Mouse (Mus musculus): ENCODE results near the gene Plch2. TPM values are rescaled to one million over a fixed set of nuclear protein-coding genes. Genes with fewer than 3 reads are reported as not detected.
"Not testable (repeated sequence)": the region's sequence is repeated elsewhere in the genome, so short reads cannot be mapped to it uniquely, and the experiment has no call there.

The Plch2 gene
- 10 to 100 TPM; 96.6 to 96.9 TPM for total RNA-seq (2021)

DNA sequence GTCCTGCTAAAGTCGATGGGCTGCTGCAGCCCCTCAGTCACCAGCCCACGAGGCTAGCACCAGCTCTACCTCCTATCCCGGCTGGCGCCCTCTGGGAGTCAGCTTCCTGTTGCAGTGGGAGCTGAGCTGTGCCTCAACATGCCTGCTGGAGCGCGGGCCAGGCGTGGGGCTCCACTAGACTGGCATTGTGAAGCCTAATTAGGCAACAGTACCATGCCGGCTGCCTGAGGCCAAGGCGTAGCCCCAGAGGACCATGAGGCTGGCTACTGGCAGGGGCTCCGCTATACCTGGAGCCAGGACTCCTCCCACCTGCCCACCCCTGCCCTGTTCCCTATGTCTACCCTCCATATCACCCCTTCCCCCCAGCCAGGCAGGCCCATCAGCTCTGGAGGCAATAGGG lies at the start of gene Plch2:
TSS of gene Plch2 (minus strand) at position 61 of the 400 bp plus-strand sequence.
- DNase-seq, result no peak

DNA sequence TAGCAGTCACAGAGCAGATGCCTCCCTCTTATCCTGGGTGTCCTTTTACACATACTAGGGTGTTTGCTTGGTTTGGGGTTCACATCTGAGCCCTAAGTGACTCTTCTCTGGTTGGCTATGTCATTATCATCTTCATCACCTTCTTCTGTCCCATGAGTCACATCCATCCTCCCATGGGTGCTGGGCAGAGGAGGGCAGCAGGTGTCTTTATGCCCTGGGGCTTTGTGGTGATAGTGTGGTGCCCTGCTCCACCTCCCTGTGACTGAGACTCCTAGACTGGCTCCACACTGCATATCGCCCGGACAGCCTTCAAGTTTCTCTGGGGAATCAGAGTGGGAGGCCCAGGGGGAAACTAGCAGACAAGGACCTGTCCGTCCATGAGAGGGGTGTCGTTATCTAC lies 42.0 kb upstream of the Plch2 start:
- DNase-seq, result no peak

DNA sequence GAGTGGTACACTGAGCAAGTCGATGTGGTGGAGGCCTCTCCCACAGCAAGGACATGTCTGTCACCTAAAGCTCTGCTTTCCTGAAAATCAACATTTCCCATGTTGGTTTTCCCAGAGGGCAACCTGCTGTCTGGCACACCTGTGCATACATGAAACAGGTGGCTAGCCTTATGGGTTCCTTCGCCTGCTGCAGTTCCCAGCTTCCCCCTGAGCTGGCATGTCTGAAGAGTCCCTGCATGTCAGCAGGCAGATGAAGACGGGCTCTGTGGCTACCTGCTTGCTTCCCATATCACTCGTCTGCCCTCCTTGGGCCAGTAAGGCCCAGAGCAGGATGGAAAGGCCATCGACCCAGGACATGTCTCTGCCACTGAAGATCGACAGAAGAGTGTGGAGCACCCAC lies 40.9 kb upstream of the Plch2 start:
- no peak for DNase-seq

DNA sequence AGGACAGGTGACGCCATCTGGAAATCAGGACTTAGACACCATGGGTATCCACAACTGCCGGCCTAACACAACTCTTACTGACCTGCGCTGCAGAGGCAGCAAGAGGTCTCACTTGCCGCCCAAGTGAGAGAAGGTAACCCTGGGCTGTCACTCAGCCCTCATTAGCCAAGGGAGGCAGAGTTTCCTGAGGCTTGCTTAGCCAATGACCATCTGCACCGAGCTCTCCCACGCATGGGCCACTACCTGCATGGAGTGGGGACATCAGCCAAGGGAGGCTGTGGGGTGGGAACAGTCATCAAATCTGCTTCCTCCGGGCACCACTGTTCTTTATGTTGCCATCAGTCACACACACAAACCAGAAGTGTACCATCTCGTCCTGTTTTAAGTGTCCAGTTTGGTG lies 39.4 kb upstream of the Plch2 start:
- no peak for DNase-seq

DNA sequence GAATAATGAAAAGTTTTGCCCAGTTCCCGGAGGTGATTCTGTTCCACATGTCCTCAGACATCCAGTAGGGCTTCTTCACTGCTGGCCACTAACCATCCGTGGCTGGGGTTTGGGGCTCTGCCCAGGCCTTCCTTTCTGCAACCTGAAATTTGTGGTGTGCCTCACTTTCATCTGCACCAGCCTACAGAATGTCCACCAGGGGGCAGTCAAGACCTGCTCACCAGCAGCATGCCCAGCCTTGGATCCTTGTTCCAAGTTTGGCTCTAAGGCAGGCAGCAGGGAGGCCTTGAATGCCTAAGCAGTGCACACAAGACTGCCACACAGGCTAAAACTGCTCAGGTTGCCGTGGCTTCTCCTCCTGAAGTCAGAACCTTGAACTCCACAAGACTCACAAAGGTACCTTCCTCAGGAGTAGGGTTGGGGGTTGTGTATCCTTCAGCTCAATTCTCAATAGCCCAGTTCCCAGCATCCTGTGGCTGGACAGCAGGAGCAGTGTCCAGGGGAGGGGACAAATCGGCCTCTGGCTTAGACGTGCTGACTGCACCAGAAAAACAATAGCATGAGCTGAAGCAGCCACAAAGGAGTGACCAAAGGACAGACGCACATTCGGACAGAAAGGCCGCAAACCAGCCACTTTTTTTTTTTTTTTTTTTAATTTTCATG lies 38.8 kb upstream of the Plch2 start:
- peak; percentile 82 to 85 for DNase-seq

DNA sequence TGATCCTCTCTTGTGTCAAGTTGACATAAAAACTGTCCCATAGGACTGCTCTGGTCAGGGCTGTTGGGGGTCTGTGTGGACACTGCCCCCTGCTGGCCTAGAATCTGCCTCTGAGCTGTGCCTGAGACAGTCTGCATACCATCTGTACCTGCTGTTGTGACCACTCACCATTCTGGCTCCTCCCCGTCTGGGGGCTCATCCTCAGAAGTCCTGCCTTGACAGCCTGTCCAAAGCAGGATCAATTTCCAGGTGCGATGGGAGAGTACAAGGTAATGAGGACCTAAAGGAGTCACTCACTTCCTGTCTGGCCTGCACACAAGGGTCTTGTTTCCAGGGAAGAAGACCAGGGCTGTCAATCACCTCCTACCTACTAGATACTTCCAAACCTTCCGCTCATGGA lies 38.0 kb upstream of the Plch2 start:
- DNase-seq, result no peak

DNA sequence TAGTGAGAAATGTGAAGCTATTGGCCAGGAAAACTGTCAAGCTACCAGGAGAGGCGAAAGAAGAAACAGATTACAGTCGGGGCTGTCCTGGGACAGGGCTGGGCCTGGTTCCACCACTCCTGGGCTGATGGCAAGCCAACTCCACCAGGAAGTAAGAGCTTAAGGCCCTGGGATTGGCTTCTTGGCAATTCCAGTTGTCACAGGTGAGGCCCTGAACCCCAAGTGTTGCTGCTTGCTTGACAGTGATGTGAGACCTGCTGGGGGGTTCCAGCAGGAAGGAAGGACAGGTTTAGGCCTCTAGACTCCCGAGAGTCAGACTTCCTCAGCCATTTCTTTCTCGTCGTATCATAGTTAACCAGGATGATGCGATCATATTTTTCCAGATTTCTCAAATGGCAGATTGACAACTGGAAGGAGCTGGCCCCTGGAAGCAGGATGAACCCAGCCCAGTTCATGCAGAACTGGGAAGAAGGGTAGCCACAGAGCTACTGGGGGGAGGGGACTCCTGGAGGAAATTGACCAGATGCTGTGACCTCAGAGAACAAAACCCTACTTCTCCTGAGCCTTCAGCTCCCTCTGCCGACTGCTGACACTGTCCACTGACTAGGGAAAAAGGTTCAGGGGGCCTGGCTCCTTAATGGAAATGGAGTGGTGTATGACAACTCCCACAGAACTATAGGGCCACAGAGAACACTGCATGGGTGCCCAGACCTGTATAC lies 37.0 kb upstream of the Plch2 start:
- no peak for DNase-seq

DNA sequence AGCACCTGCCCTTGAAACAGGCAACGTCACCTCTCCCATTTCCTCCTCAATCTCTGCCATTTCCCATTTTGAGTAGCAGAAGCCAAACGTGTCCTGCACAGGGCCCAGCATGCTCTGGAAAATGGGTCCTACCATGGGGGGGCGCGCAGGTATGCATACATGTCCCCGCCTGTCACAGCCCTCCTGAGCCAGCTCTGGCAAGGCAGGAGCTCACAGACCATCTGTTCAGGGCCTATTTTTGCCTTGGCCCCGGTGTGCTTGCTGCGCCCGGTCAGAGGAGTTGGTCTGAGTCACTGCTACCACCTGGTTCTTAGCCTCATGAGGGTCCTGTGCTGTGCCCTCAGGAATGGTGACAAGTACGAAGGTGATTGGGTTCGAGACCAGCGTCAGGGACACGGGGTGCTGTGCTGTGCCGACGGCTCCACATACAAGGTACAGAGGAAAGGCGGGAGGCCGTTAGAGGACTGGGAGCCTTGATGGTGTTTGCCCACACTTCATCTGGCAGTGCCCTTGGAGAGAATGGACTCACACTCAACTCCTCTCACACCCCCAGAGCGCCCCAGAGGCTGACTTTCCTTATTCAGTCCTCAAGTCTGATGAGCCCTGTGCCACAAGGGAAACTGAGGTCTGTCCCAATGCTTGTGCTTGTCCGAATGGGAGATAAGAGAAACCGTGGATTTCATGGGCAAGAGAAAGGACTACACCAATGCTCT lies 36.3 kb upstream of the Plch2 start:
- no peak for DNase-seq

DNA sequence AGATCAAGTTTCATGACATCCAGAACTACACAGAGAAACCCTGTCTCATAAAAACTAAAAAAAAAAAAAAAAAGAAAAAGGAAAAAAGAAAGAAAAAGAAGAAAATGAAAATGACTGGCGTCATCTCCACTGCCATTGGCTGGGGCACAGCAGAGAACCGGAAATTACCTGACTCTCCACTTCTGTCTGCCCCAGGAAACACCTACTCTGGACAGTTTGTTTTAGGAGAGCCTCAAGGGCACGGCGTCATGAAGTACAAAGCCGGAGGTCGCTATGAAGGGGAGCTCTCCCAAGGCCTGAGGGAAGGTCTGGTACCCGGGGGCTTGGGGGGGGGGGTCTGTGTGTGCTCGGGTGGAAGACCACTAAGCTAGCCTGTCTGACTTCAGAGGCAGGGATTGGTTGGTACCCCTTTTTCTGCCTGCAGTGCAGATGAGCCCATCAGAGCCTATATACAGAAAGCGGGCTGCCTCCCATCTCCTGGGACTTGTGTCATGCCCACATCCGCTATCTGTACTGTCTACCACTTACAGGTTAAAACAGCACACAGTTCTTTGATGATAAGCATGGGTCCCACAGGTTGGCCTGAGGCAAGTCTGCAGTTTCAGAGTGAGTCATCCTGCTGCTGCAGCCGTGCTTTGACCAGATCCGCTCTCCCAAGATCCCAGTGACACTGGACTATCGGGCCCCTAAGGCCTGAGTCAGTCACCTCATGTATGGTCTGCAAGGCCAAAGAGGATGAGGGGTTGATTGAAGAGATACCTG lies 34.3 kb upstream of the Plch2 start:
- no peak for DNase-seq

DNA sequence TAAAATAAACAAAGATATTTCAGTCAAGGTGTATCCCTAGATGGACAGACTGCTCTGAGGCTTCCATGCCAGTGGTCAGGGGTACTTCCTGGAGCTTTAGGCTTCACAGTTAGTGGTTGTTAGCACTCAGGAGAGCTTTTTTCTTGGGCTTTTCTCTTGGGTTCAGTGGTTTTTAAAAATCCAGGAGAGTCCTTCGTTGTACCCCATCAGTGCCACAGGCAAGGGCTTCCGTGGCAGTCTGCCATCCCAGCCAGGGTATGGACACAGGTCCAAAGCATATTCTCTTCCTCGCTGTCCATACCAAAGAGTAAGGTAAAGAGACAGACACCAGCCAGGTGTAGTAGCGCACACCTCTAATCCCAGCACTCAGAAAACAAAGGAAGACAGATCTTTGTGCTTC lies 33.6 kb upstream of the Plch2 start:
- DNase-seq, result no peak

DNA sequence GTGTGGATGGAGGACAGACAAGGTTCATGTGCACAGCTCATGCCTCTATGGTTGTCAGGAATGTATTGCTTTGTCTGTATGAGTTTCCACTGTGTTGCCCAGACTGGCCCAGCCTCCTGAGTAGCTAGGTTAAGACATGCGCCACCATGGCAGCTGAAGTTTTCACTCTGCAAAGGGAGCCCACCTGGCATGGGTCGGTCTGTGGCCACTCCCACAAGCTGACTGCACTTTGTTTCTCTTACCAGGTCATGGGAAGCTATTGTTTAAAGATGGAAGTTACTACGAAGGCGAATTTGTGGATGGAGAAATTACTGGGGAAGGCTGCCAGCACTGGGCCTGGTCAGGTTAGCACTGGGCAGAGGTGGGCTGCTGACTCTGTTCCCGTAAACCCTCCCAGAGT lies 32.7 kb upstream of the Plch2 start:
- DNase-seq, result no peak

DNA sequence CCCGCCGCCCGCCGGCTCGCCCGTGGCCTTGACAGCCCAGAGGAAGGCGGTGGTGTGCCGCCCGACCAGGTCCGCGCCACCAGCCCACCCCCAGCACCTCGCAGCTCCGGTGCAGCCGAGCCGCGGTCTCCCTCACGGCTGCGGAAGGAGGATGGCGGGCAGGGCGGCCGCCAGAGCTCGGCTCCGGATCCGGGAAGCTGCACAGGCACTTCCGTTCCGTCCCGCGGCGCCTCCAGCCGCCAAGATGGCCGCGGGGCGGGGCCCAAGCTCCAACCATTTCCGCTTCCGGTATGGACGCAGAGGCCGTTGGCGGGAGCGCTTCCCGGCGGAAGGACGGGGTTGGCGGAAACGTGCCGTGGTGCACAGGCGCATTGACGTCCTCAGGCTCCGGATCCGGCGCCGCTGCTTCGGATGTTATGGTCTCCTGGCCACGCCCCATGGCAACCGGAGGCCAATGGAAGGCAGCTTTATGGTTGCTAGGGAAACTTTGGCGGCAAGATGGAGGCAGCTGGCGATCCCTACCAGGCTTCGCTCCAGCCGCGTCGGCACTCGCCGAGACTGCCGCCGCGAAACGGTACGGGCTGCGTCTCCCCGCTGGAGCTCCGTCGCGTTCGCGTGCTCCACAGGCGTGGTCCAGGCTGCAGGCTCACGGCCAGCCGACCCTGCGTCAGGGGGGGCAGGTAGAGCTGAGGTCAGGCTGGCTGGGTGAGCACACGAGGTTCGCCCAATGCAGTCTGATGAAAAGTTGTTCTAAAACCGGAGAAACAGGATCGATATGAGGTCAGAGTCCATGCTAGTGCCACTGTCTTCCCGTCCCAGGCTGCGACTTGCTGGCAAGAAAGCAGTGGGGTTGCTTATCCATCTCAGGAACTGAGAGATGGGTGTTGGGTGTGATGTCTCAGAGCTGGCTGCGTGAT lies 29.8 kb upstream of the Plch2 start, which contains the start of the genes Rer1 and Morn1:
TSS of gene Rer1 (minus strand) at position 275 of the 917 bp plus-strand sequence.
TSS of gene Morn1 (plus strand) at position 470 of the 917 bp plus-strand sequence.
- peak; percentile 100 for DNase-seq

DNA sequence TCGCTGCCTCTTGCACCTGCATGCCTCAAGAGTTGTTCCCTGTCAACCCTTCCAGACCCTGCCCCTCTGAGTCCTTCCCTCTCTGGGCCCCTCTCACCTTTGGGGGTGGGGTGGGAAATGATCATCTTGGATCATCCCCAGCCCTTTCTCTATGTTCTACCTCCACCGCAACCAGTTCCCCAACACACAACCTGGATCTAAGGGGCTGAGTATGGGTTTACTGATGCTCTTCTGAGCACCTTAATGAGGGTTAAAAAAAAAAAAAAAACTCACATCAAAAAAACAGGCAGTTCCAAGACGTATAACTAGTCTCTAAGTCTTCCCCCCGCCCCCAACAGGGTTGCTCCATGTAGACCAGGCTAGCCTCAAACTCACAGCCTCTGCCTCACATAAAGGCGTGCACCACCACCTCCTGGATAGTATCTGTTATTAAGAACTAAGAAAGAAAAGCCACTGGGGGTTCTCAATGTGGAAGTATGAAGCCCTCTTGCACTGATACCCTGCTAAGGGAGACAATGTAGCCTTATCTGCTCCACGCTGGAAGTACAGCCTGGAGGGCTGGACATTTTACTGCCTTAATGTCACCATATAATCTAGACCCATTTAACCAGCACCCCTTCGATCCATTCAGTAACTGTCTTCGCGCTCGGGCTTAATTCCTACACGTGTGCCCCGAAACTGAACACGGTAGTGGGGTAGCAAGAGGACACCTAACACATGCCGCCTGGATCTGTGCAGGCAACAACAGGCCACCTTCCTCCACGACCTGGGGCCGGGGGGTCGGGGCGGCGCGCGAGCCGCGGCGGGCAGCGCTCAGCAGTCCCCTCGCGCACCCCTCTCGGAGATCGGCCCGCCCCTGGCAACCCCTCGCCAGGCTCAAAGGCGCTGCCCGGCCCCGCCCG lies 28.9 kb upstream of the Plch2 start:
- no peak for DNase-seq

DNA sequence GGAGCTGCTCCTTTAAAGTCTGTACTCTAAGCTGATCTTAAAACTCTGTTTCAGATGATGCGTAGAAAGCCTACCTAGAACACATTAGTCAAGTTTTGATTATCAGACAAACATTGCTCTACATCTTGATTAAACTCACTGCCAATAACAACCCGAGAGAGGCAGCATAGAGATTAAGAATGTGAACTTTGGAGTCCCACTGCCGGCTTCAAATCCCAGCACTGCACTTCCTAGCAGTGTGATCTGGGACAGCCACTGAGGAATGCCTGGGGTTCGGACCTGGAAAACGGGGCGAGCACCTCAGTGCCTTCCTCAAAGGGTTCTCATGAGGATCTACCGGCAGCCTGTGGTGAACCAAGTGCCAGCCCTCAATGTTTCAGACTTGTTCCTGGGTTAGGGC lies 27.8 kb upstream of the Plch2 start:
- DNase-seq, result no peak

DNA sequence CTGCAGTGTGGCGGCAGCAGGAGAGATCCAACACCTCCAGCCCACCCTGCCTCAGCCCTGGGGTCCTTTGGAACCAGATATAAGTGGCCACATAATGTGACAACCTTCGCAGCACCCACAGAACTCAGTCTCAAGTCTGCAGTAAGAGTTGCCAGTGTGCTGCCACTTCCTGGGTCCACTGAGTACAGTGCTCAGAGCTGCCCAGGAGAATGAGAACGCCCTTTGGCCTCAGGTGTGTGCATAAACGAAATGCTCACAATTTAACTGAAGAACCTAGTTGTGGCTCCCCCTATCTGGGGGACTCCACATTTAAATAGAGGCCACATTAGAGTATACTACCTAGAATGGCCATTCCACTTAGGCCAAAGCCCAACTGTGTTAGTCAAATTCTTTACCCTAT lies 27.0 kb upstream of the Plch2 start:
- DNase-seq, result no peak

DNA sequence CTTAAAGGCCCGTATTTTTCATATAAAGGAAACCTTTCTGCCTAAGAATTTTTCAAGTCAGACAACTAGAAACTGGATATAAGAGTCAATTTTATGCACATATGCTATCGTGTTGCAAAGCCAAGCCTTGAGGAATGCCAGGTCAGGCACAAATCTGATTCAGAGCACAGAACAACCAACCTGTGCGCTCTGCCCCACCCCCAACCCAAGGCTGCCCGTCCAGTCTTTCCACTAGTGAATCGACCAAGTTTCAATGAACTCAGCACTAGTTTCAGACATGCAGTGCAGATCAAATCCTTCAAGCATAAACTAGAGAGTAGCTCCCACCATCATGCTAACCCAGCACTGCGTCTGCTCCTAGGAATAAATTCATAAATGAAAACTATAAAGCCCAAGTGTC lies 23.1 kb upstream of the Plch2 start:
- DNase-seq, result no peak

DNA sequence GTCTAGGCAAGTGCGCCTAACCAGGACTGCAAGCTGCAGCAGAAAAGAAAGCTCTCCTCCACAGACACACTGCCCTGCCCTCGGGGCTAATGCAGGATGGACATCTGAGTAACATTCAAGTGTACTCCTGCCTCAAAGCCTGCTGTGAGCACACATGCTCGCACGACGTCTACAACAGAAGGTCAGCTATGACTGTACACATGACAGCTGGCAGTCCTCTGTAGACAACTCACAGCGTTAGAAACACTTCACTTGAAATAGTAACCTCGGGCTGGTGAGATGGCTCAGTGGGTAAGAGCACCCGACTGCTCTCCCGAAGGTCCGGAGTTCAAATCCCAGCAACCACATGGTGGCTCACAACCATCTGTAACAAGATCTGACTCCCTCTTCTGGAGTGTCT lies 22.2 kb upstream of the Plch2 start:
- not testable (repeated sequence) for DNase-seq

DNA sequence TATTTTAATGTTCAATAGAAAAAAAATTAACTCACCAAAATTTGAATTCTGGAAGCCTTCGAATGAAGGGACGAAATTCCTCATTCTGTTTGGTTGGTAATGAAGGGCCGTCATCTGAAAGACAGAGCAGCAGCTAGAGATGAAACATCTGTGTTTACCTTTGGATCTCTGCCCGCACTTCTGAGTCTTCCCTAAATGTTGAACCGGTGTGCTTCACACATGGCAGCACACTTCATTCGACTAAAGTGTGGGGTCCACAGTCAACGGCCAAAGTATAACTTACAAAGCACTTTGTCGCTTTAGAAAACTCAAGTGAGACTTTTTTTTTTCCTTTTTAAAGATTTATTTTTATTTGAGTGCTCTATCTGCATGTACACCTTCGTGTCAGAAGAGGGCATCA lies 20.1 kb upstream of the Plch2 start:
- no peak for DNase-seq

DNA sequence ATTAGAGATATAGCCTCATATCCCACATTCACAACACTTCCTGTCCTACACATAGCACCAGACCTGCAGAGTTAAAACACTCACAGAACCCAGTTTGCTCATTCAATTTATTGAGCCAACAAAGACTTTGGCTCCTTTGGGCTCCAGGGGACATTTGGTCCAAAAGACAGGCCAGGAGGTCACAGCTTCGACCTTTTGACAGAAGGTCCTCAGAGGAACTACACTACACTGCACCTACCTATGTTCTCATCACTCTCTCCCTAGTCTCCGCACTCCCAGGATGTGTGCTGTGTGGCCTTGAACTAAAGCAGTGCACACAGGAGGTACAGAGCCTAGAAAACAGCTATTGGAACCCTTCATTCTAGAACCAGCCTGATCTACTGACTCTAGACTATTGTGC lies 19.2 kb upstream of the Plch2 start:
- DNase-seq, result no peak

DNA sequence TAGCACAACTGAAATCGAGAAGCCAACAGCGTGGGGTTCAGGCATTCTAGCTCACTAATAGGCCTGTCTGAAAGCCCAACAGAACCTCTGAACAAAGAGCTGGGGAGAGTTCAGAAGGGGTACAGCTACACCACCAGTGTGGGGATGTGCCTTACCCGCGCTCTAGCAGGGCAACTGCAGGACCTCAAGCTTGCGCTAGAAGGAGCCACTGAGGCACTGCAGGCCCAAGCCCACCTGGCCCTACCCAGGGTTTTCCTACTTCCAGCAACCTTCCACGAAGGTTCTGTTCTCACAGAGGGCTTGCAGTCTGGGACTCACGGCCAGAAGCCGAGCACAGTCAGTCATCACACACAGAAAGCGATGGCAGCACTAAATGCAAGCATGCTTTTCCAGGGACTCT lies 18.6 kb upstream of the Plch2 start:
- no peak for DNase-seq

DNA sequence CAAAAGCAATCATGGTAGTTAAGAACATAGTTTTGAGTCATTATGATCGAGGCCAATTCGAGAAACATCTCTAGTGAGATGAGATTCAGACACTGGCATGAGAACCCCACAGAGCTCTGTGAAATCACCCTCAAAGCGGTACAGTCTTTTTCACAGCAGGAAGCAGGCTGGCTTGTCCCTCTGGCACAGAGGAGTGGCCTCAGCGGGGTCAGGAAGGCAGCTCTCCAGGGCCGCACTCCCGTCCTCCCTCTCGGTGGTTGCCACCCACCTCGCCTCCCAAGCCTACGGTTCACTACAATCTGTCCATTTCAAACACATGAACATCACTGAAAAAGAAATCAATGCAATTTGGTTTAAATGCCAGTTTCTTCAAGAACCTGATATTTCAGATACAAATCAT lies 17.8 kb upstream of the Plch2 start:
- no peak for DNase-seq
